Mouse (Mus musculus) embryonic facial prominence, embryonic 11.5 days (tissue): Measurements from ENCODE around the gene Dlx3. TPM values are rescaled to one million over a fixed set of nuclear protein-coding genes. Genes with fewer than 3 reads are reported as not detected.

Experiments
- ATAC-seq: fragments of 200-750 bp; cut with Nextera tagmentation; replicated peaks from 2 replicates; pipeline ENCODE4 v1.8.0; 2017; ENCODE audit warnings: low read depth; ENCODE audit not compliant: insufficient number of reproducible peaks, low FRiP score, low TSS enrichment
- DNase-seq: peaks from one replicate; pipeline ENCODE4 v3.0.0-alpha.2; 2015; ENCODE audit warnings: low spot score
- H3K27ac ChIP-seq: fragments of 300-500 bp; sonication (generic); replicated peaks from 2 replicates; pipeline ENCODE4 v1.5.1; 2014; ENCODE audit warnings: mild to moderate bottlenecking, low read depth, low read length, control low read depth
- H3K27me3 ChIP-seq: fragments of 300-500 bp; sonication (generic); 2 replicates; pipeline ENCODE4 v1.6.1; 2014; ENCODE audit warnings: mild to moderate bottlenecking, low read length, moderate library complexity, mixed read lengths; ENCODE audit not compliant: control insufficient read depth, insufficient read depth
- H3K36me3 ChIP-seq: fragments of 300-500 bp; sonication (generic); replicated peaks from 2 replicates; pipeline ENCODE4 v1.6.1; 2014; ENCODE audit warnings: low read depth, mild to moderate bottlenecking, low read length, moderate library complexity, mixed read lengths; ENCODE audit not compliant: control insufficient read depth, insufficient read depth
- H3K4me1 ChIP-seq: fragments of 300-500 bp; sonication (generic); 2 replicates; pipeline ENCODE4 v1.6.1; 2014; ENCODE audit warnings: low read length, mixed read lengths; ENCODE audit not compliant: control insufficient read depth, insufficient read depth
- H3K4me2 ChIP-seq: fragments of 300-500 bp; sonication (generic); 2 replicates; pipeline ENCODE4 v1.6.1; 2014; ENCODE audit warnings: low read depth, mild to moderate bottlenecking, control low read depth, low read length, moderate library complexity
- H3K4me3 ChIP-seq: fragments of 300-500 bp; sonication (generic); 2 replicates; pipeline ENCODE4 v1.5.1; 2014; ENCODE audit warnings: low read depth, low read length, control low read depth
- H3K9ac ChIP-seq: fragments of 300-500 bp; sonication (generic); replicated peaks from 2 replicates; pipeline ENCODE4 v1.6.1; 2014; ENCODE audit warnings: mild to moderate bottlenecking, control low read depth, low read length
- H3K9me3 ChIP-seq: fragments of 300-500 bp; sonication (generic); replicated peaks from 2 replicates; pipeline ENCODE4 v1.6.1; 2016; ENCODE audit warnings: mild to moderate bottlenecking, low read length, inconsistent platforms, mixed read lengths; ENCODE audit not compliant: control insufficient read depth
- WGBS: fragments of 180-500 bp; shearing (Covaris S2); extraction: QIAGEN DNeasy Blood & Tissue Kit; methylation state at CpG from one replicate; pipeline ENCODE4 v1.1.7; 2014; 5-methylcytosine and 5-hydroxymethylcytosine counted together
- polyA plus RNA-seq: library from polyadenylated mRNA; unstranded; fragments of >200 nt; fragmentation: Nextera tagmentation; extraction: Ambion mirVana; gene quantifications from 2 replicates; pipeline ENCODE4 v1.2.1, GENCODE M21; 2014

Dlx3 gene
- polyA plus RNA-seq, 1 experiment from 2014 or later, result 21.7 TPM

DNA sequence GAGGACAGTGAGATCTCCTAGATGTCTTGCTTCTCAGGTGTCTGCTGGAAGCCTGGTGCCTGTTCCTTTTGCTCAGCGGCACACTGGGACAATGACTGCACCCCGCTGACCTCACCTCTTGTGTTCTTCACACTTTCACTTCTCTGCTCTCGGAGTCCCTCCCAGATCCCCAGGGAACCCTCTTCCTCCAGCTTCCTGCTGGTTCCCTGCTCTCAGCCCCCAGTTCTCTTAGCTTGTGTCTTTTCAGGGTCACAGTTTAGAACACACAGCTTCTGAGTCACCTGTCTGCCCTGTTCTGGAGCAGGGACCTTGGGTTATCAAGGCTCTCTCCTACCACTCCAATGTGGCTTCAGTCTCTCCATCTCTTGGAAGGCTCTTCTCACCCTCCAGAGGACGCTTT is 35.7 kb upstream of the Dlx3 start:
- no peak overlapping the region for H3K4me2 ChIP-seq
- ATAC-seq, result no peak
- WGBS, result 28% methylated on average over 4 of the region's 4 CpGs

DNA sequence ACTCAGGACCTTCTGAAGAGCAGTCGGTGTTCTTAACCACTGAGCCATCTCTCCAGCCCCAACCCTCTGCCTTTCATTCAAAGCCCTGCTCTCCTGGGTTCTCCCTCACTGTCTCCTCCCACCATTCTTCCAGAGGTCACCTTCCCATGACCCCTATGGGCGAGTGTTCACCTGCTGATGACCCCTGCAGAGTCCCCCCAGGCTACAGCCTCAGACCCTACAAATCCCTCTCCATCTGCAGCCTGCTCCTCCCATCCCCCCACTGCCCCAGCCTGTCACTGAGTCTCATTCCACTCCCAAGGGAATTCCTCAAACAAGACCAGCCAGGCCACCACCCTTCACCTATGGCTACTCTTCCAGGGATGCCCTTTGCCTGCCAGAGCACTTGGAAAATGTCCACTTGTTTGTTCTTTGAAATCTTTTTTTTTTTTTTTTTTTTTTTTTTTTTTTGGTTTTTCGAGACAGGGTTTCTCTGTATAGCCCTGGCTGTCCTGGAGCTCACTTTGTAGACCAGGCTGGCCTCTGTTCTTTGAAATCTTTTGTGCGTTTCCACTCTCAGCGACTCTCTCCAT is 35.0 kb upstream of the Dlx3 start:
- Histone ChIP-seq H3K27ac (no peak overlapping the region), H3K9me3 (no peaks in the 10 kb centered on the region), H3K9ac (no peak overlapping the region), H3K4me3 (no peak overlapping the region), H3K4me2 (no peak overlapping the region), H3K4me1 (peaks cover 2% of the 10 kb centered on the region; the same call in 1 of the 2 replicates), H3K36me3 (no peaks in the 10 kb centered on the region), H3K27me3 (no peaks in the 10 kb centered on the region)
- ATAC-seq (no peak), DNase-seq (no peak)
- 26% methylated on average over 5 of the region's 5 CpGs for WGBS

More for the DNA sequence above, 35.7 kb upstream of the Dlx3 start:
- no peak for DNase-seq
- H3K36me3 ChIP-seq, result no peaks in the 10 kb centered on the region
- H3K27ac ChIP-seq, result no peak overlapping the region
- H3K27me3 ChIP-seq, result no peaks in the 10 kb centered on the region
- H3K9ac ChIP-seq, result no peak overlapping the region
- no peaks in the 10 kb centered on the region for H3K9me3 ChIP-seq
- H3K4me3 ChIP-seq, result no peak overlapping the region
- H3K4me1 ChIP-seq, result peaks cover 2% of the 10 kb centered on the region; the same call in 1 of the 2 replicates

DNA sequence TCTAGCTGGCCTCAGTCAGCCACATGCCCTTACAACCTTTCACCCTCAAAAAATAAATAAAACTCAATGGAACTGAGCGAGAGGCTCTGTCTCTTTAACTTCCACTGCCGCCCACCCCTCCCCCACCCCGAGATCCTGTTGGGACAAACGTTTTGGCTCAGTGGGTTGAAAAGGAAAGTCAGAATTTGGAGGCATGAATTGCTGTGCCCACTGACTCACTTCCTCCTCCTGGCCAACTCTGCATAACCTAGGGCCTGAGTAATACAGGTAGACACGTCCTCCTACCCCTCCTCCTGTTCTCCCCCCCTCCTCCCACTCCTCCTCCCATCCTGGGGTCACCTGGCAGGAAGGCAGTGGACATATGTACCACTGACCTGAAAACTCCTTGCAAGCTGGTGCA is 34.2 kb upstream of the Dlx3 start:
- H3K9me3 ChIP-seq, result no peaks in the 10 kb centered on the region
- ATAC-seq (no peak), DNase-seq (no peak)
- H3K27me3 ChIP-seq, result no peaks in the 10 kb centered on the region
- no peak overlapping the region for H3K27ac ChIP-seq
- WGBS, result 10% methylated on average over 5 of the region's 5 CpGs
- no peak overlapping the region for H3K9ac ChIP-seq
- no peaks in the 10 kb centered on the region for H3K36me3 ChIP-seq
- peaks cover 2% of the 10 kb centered on the region; the same call in 1 of the 2 replicates for H3K4me1 ChIP-seq
- no peak overlapping the region for H3K4me3 ChIP-seq
- no peak overlapping the region for H3K4me2 ChIP-seq

DNA sequence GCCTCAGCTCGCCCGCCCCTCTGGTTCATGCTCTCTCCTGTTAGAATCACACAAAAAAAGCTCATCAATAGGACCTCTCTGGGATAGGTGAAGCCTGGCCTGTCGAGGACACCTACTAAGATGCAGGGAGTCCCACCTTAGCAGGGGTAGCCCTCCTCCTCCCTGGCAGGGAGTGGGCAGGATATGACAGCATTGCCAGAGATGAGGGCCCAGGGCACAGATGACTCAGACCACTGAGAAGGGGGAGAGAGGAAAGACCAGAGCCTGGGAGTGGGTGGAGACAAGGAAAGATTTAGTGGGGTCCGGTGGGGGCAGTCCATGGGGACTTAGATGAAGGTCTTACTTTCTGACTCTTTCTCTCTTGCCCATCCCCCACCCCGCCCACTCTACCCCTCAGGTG is 33.7 kb upstream of the Dlx3 start:
- Histone ChIP-seq H3K9ac (no peak overlapping the region), H3K4me2 (no peak overlapping the region), H3K36me3 (no peaks in the 10 kb centered on the region), H3K27me3 (no peaks in the 10 kb centered on the region), H3K4me3 (no peak overlapping the region), H3K4me1 (peaks cover 2% of the 10 kb centered on the region; the same call in 1 of the 2 replicates), H3K9me3 (no peaks in the 10 kb centered on the region), H3K27ac (no peak overlapping the region)
- no peak for ATAC-seq
- 58% methylated on average over 5 of the region's 5 CpGs for WGBS
- DNase-seq, result no peak

DNA sequence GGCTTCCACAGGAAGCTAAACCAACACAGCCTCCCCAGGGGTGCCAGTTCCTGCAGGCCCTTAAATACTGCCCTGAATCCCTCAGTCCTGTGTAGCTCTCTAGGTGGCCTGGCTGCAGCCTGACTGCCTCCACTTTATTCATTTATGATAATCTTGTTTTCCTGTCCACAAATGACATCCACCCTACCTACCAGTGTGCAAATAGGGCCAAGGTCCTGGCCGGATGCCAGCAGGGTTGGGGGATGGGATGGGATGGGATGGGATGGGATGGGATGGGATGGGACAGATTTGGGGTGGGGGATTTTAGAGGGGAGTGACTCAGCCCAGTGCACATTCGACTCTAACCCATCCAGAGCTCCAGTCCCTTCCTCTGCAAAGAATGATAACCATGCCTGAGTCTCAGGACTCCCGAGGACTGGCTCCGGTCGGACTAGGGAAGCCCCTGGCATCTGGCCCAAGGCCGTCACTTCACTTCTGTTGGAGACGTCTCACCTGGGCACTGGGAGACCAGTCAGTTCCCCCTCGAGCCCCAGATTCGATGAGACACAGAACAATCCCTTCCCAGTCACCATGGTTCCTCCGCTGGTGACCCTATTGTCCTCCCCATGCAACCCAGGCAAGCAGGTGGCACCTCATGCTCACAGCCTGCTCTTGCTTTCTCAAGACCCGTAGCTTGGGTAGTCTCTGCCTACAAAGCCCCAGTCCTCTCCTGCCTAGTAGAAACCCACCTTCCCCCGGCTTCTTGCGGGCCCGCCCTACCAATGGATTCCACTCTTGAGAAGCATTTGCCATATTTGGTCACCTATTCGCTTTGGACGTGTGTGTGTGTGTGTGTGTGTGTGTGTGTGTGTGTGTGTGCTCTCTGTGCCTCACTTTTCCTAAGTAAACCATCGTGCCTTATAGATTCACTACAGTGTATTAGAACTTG is 32.4 kb upstream of the Dlx3 start:
- Histone ChIP-seq H3K9me3 (no peaks in the 10 kb centered on the region), H3K4me2 (no peak overlapping the region), H3K4me1 (peaks cover 2% of the 10 kb centered on the region; the same call in 1 of the 2 replicates), H3K27me3 (no peaks in the 10 kb centered on the region), H3K4me3 (no peak overlapping the region), H3K36me3 (no peaks in the 10 kb centered on the region), H3K27ac (no peak overlapping the region), H3K9ac (no peak overlapping the region)
- ATAC-seq, result no peak
- WGBS, result 68% methylated on average over 17 of the region's 17 CpGs
- DNase-seq, result no peak

DNA sequence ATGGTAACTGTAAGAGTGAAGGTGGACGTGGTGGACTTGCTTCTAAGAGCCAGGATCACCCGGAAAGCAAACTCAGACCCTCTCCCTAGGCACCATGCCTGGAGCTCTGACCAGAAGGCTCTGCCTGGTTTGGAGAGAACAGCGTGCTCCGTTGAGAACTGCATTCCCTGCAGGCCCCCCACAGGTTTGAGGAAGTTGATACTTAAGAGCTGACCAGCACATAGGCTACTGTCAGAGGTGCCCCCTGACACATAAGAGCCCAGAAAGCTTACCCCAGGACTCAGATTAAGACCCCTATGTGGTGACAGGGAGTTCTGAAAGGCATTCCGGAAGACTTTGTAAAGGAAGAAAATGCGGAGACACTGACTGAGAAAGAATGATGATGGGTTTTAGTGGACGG is 31.6 kb upstream of the Dlx3 start:
- DNase-seq (no peak), ATAC-seq (no peak)
- Histone ChIP-seq H3K27me3 (no peaks in the 10 kb centered on the region), H3K36me3 (no peaks in the 10 kb centered on the region), H3K9ac (no peak overlapping the region), H3K4me1 (peaks cover 2% of the 10 kb centered on the region; the same call in 1 of the 2 replicates), H3K4me3 (no peak overlapping the region), H3K27ac (no peak overlapping the region), H3K4me2 (no peak overlapping the region), H3K9me3 (no peaks in the 10 kb centered on the region)
- 51% methylated on average over 7 of the region's 7 CpGs for WGBS

DNA sequence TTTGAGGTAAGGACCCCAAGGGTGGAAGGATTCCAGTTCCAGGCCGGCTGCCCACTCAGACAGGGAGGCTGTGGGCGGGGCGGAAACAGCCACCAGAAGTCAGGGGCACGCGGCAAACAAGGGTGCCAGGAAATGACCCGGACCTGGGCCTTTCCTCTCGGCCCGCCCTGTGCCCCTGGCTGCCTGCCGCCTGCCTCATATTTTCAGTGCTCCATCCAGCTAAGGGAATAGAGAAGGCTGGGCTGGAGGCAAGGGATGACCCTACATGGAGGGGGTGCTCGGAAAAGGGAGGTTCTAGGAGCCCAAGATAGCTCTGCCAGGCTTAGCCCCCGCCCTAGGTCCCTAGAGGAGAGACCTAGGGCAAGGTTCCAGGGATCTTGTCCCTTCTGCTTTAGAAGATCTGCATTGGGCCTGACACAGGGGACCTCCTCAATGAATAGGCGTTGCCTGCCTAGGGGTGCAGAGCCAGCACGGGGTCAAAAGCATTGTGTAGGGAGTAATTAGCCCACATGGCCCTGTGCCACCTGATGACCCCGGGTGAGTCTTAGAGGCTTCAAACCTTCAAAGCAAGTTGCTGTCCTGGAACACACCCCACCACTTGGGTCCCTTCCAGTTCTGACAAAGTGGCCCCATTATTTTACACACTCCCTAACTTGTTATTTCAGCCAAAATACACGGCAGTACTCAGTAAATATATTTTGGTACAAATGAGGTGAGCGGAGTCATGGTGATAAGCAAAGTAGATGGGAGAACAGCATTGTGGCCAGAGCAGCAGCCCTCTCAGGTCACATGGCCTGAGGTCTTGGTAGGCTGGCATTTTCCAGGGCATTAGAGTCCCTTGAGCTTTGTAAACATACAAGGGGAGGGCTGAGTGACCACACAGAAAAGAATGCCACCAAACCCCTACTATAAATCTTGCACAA is 30.8 kb upstream of the Dlx3 start:
- Histone ChIP-seq H3K27ac (no peak overlapping the region), H3K9me3 (no peaks in the 10 kb centered on the region), H3K9ac (no peak overlapping the region), H3K4me1 (peaks cover 2% of the 10 kb centered on the region; the same call in 1 of the 2 replicates), H3K4me2 (no peak overlapping the region), H3K36me3 (no peaks in the 10 kb centered on the region), H3K27me3 (no peaks in the 10 kb centered on the region), H3K4me3 (no peak overlapping the region)
- ATAC-seq (no peak), DNase-seq (no peak)
- WGBS, result 65% methylated on average over 16 of the region's 16 CpGs
